Mouse (Mus musculus): ENCODE data around the gene Fosb. TPM values are rescaled to one million over a fixed set of nuclear protein-coding genes. Genes with fewer than 3 reads are reported as not detected.

Gene Fosb
- 0.09 TPM in 1 of 2 replicates, not detected in the other for polyA plus RNA-seq (2016; fragmentation: Nextera tagmentation; extraction: Ambion mirVana)

DNA sequence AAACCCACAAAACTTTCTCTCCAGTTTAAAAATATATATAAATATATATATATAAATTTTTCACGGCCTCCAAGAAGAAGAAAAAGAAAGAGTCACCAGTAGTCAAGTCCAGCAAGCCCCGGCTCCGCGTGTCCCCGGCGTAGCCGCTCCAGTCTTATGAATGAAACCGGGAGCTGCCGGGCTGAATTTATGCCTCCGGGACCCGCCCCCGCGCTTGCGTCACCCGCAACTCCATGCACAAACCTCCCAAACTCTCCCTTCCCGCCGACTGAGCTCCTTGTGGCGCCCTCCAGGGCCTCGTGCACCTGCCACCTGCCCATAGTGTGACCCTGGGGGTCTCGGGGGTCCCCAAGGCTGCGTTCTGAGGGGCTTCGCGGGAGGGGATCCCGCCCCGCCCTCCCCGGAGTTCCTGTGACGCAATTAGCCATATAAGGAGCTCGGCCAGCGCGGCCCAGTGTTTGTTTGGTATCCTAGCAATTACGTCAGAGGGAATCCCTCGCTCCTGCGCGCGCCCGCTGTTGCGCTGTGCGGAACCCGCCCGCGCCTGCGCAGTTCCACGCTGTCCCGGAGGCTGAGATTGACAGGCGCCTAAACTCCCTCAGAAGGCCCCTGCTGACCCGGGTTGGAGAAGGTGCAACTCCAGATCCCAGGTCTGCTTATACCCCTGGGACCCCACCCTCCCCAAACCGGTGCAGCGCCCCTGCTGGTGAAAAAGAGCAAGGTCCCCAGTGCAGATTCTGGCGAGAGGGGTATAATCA is at the start of gene Fosb:
TSS of gene Fosb (minus strand) at position 168 of the 758 bp plus-strand sequence.
- peak; percentile 95 for DNase-seq (ENCODE audit: low spot score)
- H3K9me3 ChIP-seq: no peaks in the 10 kb centered on the region
- H3K27me3 ChIP-seq (replicated peaks; ENCODE audit: low read depth, poor library complexity, severe bottlenecking): peaks cover 62% of the 10 kb centered on the region
- H3K4me3 ChIP-seq: peak within 1 kb of the TSS; percentile 82
- peak within 1 kb of the TSS; percentile 67 for H3K27ac ChIP-seq (replicated peaks)
- under 1% methylated on average over 49 of the region's 49 CpGs for WGBS
- no peaks in the 10 kb centered on the region for H3K36me3 ChIP-seq (replicated peaks)
- peaks cover 32% of the 10 kb centered on the region for H3K4me1 ChIP-seq

DNA sequence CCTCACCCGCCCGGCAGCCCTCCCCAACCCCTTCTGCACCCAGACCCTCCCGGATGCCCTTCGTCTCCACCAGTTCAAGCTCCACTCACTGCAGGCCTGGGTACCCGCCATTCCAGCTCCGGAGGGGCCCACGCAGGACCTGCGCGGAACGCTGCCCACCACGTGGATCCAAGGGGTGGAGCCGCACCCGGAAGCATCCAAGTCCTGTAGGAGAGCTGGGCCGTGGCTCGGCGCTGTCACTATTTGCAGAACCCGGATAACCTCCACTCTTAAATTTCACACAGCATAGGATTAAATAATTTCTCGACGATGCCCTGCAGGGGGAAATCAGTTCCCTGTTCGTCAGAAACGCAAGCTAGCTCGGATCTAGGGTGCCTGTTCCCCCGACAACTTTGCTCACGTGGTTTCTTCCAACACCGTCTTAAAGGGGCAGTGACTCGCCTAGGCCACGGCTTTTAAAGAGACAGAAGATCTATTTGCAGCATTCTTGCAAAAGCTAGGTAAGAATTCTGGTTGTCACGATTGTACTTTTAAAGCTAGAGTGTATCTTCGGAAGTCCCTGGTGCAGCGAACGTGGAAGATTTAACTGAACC is 49.5 kb upstream of the Fosb start, which contains the start of the genes Cd3eap and Ppp1r13l:
TSS of gene Cd3eap (minus strand) at position 185 of the 593 bp plus-strand sequence.
TSS of gene Ppp1r13l (plus strand) at position 451 of the 593 bp plus-strand sequence.
- WGBS: under 1% methylated on average over 31 of the region's 31 CpGs
- DNase-seq (ENCODE audit: low spot score): peak; percentile 87
- Histone ChIP-seq H3K9me3 (no peaks in the 10 kb centered on the region), H3K36me3 (replicated peaks) (peaks cover 36% of the 10 kb centered on the region), H3K27ac (replicated peaks) (peak within 1 kb of the TSS; percentile 93), H3K4me3 (peak within 1 kb of the TSS; percentile 92), H3K27me3 (replicated peaks; ENCODE audit: low read depth, poor library complexity, severe bottlenecking) (peaks cover 26% of the 10 kb centered on the region), H3K4me1 (peaks cover 65% of the 10 kb centered on the region)

DNA sequence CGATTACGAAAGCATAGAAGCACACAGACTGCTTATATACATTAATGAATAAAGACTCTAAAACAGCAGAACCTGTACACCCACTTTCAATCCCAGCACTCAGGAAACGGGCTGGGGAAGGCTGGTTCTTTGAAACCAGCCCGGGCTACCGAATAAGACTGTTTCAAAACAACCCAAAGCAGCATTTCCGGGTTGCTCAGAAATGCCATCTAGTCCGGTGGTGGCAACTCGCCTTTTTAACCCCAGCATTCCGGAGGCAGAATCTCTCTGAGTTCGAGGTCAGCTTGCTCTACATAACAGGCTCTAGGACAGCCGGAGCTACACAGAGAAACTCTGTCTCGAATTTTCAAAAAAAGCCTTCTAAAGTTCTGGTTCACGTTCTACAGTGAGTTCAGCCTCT is 48.8 kb upstream of the Fosb start:
- H3K36me3 ChIP-seq (replicated peaks): peaks cover 43% of the 10 kb centered on the region
- H3K9me3 ChIP-seq: no peaks in the 10 kb centered on the region
- peak overlapping the region; percentile 92 for H3K4me3 ChIP-seq
- H3K4me1 ChIP-seq: peaks cover 58% of the 10 kb centered on the region
- peaks cover 19% of the 10 kb centered on the region for H3K27me3 ChIP-seq (replicated peaks; ENCODE audit: low read depth, poor library complexity, severe bottlenecking)
- DNase-seq (ENCODE audit: low spot score): no peak
- WGBS: 23% methylated on average over 13 of the region's 13 CpGs
- peak overlapping the region; percentile 93 for H3K27ac ChIP-seq (replicated peaks)

DNA sequence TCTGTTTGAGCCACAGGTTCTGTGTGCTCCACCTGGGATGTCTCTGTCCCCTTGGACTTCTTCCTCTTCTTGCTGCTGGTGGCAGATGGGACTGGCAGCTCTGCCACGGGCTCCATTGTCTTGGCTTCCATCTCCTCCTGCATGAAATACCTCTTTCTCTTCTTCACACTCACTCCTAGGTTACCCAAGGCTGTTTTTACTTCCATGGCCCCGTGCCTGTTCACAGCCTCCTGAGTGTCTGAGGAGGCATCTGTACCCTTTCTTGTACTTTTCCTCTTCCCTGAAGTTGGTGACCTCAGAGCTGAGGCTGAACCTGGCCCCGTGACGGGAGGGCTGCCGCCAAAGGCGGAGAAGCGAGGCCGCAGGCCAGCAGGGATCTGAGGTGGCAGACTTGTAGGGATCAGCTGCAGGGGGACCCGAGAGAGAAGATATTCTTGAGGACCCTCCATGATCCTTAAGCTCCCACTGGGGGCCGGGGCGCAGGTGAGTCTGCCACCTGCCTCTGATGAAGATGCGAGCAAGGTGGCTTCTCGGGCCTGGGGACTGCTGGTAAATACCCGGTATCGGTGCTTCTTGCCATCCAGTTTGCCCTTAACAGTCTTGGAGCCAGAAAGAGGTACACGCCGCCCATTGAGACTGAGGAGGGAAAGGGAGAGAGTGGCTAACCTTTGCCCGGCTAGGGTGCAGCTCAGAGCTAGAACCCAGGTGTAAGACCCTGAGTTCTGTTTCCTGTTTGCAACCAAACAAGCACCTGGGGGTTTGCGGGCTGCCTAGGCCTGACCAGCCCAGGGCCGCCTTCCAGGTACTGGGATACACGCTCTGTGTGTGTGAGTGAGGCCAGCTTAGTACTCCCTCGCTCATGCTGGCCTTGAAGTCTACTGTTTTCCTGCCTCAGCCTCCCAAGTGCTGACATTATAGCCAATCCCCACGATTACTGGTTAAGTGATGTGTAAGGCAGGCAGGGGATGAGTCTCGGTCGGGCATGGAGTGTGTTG is 47.8 kb upstream of the Fosb start:
- Histone ChIP-seq H3K27ac (replicated peaks) (no peak overlapping the region), H3K9me3 (no peaks in the 10 kb centered on the region), H3K27me3 (replicated peaks; ENCODE audit: low read depth, poor library complexity, severe bottlenecking) (peaks cover 9% of the 10 kb centered on the region), H3K4me1 (peaks cover 56% of the 10 kb centered on the region), H3K36me3 (replicated peaks) (peaks cover 53% of the 10 kb centered on the region), H3K4me3 (peak overlapping the region; percentile 92)
- 93% methylated on average over 25 of the region's 25 CpGs for whole genome bisulfite sequencing
- DNase-seq (ENCODE audit: low spot score): no peak

DNA sequence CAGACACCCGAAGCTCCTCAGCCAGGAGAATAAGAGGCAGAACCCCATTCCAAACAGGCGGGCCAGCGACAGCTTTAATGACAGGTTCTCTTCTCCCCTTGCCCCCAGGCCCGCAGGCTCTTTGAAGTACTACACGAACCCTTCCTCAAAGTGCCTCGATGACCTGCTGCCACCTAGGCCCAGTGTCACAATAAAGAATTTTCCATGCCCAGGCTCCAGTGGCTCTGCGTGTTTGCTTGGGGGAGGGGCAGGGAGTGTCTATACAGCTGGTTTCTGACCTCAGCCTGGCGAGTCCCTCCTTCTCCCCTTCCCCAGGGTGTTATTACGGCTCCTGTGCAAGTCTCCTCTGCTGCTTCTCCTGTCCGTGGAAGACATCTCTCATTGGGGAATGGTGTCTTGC is 46.5 kb upstream of the Fosb start:
- DNase-seq (ENCODE audit: low spot score): no peak
- Histone ChIP-seq H3K27ac (replicated peaks) (no peak overlapping the region), H3K4me1 (peaks cover 42% of the 10 kb centered on the region), H3K27me3 (replicated peaks; ENCODE audit: low read depth, poor library complexity, severe bottlenecking) (no peaks in the 10 kb centered on the region), H3K4me3 (no peak overlapping the region), H3K36me3 (replicated peaks) (peaks cover 67% of the 10 kb centered on the region), H3K9me3 (no peaks in the 10 kb centered on the region)
- 75% methylated on average over 10 of the region's 10 CpGs for whole genome bisulfite sequencing

DNA sequence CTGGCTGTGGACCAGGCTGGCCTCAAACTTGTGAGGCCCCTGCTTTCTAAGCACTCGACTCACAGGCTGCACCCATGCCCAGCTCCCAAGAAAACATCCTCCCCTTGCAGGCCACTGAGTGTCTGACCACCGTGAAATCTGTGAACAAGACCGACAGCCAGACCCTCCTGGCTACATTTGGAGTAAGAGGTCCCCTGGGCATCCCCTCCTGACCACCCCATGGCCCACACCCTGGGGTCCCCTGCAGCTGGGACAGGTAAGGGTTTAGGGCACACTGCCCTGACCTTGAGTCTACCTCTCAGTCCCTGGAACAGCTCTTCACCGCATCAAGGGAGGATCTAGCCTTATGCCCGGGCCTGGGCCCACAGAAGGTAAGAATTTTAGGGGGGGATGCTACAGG is 45.1 kb upstream of the Fosb start:
- Histone ChIP-seq H3K36me3 (replicated peaks) (peaks cover 78% of the 10 kb centered on the region), H3K4me3 (no peak overlapping the region), H3K9me3 (no peaks in the 10 kb centered on the region), H3K27me3 (replicated peaks; ENCODE audit: low read depth, poor library complexity, severe bottlenecking) (no peaks in the 10 kb centered on the region), H3K4me1 (peaks cover 29% of the 10 kb centered on the region), H3K27ac (replicated peaks) (no peak overlapping the region)
- no peak for DNase-seq (ENCODE audit: low spot score)
- 90% methylated on average over 5 of the region's 5 CpGs for WGBS

DNA sequence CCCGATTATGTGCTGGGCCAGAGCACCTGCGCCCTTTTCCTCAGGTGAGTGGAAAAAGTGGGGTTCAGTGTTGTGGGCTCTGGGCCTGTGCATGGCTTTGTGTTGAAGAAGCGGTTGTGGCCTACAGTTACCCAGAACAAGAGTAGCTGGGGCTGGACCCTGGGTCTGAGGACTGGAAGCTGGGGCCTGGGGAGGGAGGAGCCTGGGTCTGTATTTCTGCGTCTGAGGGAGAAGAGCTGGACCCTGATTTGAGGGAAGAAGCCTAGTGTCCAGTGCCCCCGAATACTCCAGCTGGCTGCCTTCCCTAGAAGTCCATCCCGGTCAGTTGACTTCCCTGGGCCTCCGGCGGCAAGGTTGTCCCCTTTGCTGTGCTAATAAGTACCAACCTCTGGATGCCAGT is 40.4 kb upstream of the Fosb start:
- DNase-seq (ENCODE audit: low spot score): no peak
- H3K4me3 ChIP-seq: no peak overlapping the region
- 95% methylated on average over 8 of the region's 8 CpGs for WGBS
- H3K4me1 ChIP-seq: peaks cover 13% of the 10 kb centered on the region
- H3K27ac ChIP-seq (replicated peaks): no peak overlapping the region
- peaks cover 80% of the 10 kb centered on the region for H3K36me3 ChIP-seq (replicated peaks)
- H3K27me3 ChIP-seq (replicated peaks; ENCODE audit: low read depth, poor library complexity, severe bottlenecking): no peaks in the 10 kb centered on the region
- H3K9me3 ChIP-seq: no peaks in the 10 kb centered on the region

DNA sequence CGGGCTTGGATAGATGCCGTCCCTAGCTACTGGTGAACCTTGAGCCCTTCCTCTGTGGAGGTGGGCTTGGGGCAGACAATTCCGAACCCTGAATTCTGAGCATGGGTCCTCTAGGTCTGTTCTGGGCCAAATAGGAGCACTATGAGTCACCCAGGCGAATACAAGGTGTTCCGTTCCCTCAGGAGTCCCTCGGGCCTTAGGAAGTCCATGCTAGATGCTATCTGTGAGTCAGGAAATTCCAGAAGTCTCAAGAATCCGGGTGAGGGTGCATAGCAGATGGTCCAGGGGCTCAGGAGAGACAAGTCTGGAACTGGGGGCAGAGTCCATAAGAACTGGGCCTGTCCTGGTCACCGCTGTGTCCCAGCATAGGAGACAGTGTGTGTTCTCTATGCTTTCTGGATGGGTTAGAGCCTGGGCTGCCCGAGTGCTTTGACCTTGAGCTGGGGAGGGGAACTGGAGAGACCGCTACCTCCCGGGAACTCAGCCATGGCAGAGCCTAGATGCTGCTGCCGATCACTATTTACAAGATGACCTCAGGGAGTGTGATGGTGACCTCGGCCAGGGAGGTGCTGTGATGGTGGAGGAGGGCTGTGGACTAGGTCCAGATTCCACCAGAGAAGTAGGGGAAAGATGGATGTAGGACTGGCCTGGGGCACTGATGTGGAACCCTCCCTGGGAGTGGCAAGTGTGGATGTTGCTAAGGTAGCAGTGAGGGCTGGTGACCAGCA is 39.5 kb upstream of the Fosb start:
- 86% methylated on average over 13 of the region's 13 CpGs for WGBS
- Histone ChIP-seq H3K27me3 (replicated peaks; ENCODE audit: low read depth, poor library complexity, severe bottlenecking) (no peaks in the 10 kb centered on the region), H3K4me3 (no peak overlapping the region), H3K27ac (replicated peaks) (no peak overlapping the region), H3K4me1 (peaks cover 18% of the 10 kb centered on the region), H3K9me3 (no peaks in the 10 kb centered on the region), H3K36me3 (replicated peaks) (peaks cover 71% of the 10 kb centered on the region)
- DNase-seq (ENCODE audit: low spot score): no peak

DNA sequence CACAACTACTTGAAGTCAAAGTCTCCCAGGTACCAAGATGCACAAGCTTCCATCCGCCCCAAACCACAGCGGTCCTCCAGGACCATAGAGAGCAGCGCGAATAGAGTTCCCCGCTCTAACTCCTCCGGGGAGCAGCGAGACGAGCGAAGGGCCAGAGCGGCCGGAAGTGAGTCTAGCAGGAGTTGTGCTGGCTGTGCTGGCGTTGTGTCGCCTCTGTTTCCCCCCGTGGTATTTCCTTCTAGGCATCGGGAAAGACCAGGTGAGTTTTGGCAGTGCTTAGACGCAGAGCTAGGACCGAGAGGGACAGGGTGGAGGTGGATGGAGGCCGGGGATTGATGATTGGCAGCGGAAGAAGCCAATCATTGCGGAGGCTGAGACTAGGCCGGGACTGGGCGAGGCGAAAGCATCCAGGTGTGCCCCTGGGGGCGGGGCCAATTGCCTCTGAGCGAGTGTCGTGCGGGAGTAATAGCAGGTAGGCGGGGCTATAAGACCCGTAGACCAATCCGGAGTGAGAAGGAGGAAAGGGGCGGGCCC is 35.2 kb upstream of the Fosb start:
- WGBS: under 1% methylated on average over 31 of the region's 31 CpGs
- peak overlapping the region; percentile 80 for H3K4me3 ChIP-seq
- H3K27ac ChIP-seq (replicated peaks): peak overlapping the region; percentile 95
- H3K9me3 ChIP-seq: no peaks in the 10 kb centered on the region
- H3K36me3 ChIP-seq (replicated peaks): peaks cover 29% of the 10 kb centered on the region
- H3K27me3 ChIP-seq (replicated peaks; ENCODE audit: low read depth, poor library complexity, severe bottlenecking): peaks cover 19% of the 10 kb centered on the region
- peaks cover 43% of the 10 kb centered on the region for H3K4me1 ChIP-seq
- DNase-seq (ENCODE audit: low spot score): peak; percentile 98

DNA sequence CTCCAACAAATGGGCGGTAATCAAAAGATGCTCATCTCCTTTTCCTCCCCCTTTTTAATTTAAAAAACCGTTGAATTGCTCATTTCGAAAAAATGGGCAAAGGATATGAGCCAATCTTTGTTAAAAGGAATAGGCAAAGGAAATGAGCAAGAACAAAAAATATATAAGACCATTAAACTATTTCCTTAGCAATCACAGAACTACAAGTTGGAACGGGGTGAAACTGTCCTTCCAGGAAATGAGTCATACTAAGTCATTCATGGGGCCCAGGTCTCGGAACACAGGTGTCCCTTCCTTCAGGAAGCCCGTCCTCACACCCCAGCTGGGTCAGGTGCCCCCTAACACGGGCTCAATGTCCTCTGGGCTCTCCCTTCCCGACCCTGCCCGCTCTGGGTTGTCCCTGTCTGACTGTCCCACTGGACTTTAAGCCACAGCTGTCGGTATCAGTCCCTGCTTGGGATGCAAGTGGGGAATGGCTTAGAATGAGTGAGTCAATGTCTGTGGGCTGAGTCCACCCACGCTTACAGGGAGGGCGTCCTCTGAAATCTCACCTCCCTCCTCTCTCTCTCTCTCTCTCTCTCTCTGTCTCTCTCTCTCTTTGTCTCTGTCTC is 34.5 kb upstream of the Fosb start, which contains the start of gene Ercc1:
TSS of gene Ercc1 (plus strand) at position 542 of the 611 bp plus-strand sequence.
- peak within 1 kb of the TSS; percentile 95 for H3K27ac ChIP-seq (replicated peaks)
- H3K27me3 ChIP-seq (replicated peaks; ENCODE audit: low read depth, poor library complexity, severe bottlenecking): peaks cover 19% of the 10 kb centered on the region
- H3K9me3 ChIP-seq: no peaks in the 10 kb centered on the region
- H3K36me3 ChIP-seq (replicated peaks): peaks cover 23% of the 10 kb centered on the region
- peaks cover 43% of the 10 kb centered on the region for H3K4me1 ChIP-seq
- WGBS: 23% methylated on average over 12 of the region's 12 CpGs
- H3K4me3 ChIP-seq: peak within 1 kb of the TSS; percentile 80
- no peak for DNase-seq (ENCODE audit: low spot score)

DNA sequence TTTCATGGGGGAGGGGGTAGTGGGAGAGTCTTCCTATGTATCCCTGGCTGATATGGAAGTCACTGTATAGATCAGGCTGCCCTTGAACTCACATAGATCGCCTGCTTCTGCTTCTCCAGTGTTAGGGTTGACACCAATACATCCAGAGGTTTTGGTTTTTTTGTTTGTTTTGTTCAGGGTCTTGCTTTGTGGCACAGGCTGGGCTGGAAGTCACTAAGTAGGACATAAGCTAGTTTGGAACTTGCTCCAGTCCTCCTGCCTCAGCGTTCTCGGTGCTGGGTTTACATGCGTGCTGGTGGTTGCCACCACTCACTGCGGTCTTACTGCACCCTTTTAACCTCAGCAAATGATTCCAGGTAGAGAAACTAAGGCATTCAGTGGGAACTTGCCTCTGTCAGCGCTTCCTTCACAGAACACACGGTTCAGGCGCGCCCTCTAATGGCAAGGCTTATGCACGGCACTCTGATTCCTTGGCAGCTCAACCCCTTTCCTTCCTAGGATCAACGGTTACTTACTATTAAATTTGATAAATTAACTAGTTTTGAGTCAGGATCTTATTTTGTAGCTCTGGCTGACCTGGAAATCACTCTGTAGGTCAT is 33.5 kb upstream of the Fosb start:
- DNase-seq (ENCODE audit: low spot score): peak; percentile 80
- H3K4me1 ChIP-seq: peaks cover 46% of the 10 kb centered on the region
- H3K36me3 ChIP-seq (replicated peaks): peaks cover 12% of the 10 kb centered on the region
- peak overlapping the region; percentile 68 for H3K4me3 ChIP-seq
- H3K27ac ChIP-seq (replicated peaks): no peak overlapping the region
- H3K27me3 ChIP-seq (replicated peaks; ENCODE audit: low read depth, poor library complexity, severe bottlenecking): peaks cover 19% of the 10 kb centered on the region
- H3K9me3 ChIP-seq: no peaks in the 10 kb centered on the region
- 2% methylated on average over 11 of the region's 11 CpGs for WGBS

Data from embryonic facial prominence, embryonic 10.5 days (tissue).